ENCODE assay signal across 26 mouse cellular contexts in the genomic region with DNA sequence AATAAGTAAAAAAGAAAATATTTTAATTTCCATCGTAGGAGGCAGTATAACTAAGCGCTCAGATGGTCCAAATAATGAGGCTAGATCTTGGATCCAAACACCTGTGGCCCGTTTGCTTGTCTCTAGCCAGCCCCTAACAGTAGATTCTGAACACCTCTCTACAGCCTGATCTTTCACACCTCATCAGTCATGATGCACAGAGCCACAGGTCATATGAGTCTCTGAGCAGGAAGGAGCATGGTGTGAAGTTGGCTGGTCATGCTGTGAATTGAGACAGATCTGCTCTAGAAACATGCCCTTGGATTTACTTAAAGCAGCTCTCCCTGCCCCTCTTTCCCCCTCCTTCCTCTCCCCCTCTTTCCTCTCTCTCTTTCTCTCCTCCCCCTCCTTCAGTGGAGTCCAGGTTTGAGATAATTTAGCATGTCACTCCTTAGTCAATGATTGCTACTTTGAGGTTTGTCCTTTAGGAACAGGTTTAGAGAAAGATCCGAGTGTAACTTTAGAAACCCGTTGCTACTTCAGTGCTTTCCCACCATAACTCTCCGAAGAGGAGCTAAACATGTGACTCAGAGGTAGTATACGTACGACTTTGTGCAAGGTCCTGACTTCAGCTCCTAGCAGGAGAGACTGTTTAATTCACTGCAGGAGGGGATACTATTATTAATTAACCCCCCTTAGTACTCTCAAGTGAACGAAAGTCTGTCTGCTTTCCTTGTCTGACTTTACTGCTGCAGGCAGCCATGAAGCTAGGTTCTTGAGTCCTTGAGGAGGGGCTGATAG. TPM values are rescaled to one million over a fixed set of nuclear protein-coding genes. Genes with fewer than 3 reads are reported as not detected.
A peak's percentile ranks its signal among the peaks of the same experiment; 100 is the strongest.
DNase-seq lines count a peak whose midpoint lies in the region; ATAC-seq and TF ChIP-seq lines count a peak whose summit lies in the region.
"Had no signal": no experiment of that assay in that cellular context is flagged by ENCODE, and none has a peak within 500 bp of the region (broad histone marks: within the 10 kb centered on the region; RNA-seq: fewer than 3 reads in every experiment).

No protein-coding gene starts in this region.

- no peaks in the 10 kb centered on the region for H3K9me3 ChIP-seq in kidney, embryonic 14.5 days (ENCODE audit: control insufficient read depth, low read length)
- no peaks in the 10 kb centered on the region for H3K9me3 ChIP-seq in embryonic facial prominence, embryonic 12.5 days
- H3K9me3 ChIP-seq in limb, embryonic 10.5 days (replicated peaks): no peaks in the 10 kb centered on the region
- no peaks in the 10 kb centered on the region for H3K9me3 ChIP-seq in limb, embryonic 15.5 days
- no peaks in the 10 kb centered on the region for H3K9me3 ChIP-seq in midbrain, embryonic 11.5 days (ENCODE audit: control insufficient read depth, low read length)
- H3K9me3 ChIP-seq: forebrain, embryonic 13.5 days; heart, embryonic 10.5 days; heart, embryonic 15.5 days; hindbrain, embryonic 12.5 days; midbrain, embryonic 12.5 days; neural tube, embryonic 13.5 days had no signal

- H3K4me3 ChIP-seq in kidney, embryonic 14.5 days (ENCODE audit: low read length): no peak overlapping the region
- no peak overlapping the region for H3K4me3 ChIP-seq in embryonic facial prominence, embryonic 12.5 days
- 0 out of 2 replicates have a peak overlapping the region, but pooled peaks have one; percentile 2 for H3K4me3 ChIP-seq in limb, embryonic 10.5 days
- no peak overlapping the region for H3K4me3 ChIP-seq in limb, embryonic 15.5 days
- H3K4me3 ChIP-seq in layer of hippocampus, adult 2 months: no peak overlapping the region
- H3K4me3 ChIP-seq in midbrain, embryonic 11.5 days (ENCODE audit: low read depth, low read length): no peak overlapping the region
- H3K4me3 ChIP-seq: forebrain, embryonic 13.5 days; heart, embryonic 10.5 days; heart, embryonic 15.5 days; hindbrain, embryonic 12.5 days; midbrain, embryonic 12.5 days; neural tube, embryonic 13.5 days had no signal

- DNase-seq in kidney, postnatal 10 days: no peak
- DNase-seq in limb, embryonic 10.5 days (ENCODE audit: low spot score): peak; percentile 31
- no peak for DNase-seq in layer of hippocampus, adult 2 months (ENCODE audit: low spot score in 2 of 2)
- DNase-seq in midbrain, embryonic 11.5 days (ENCODE audit: low spot score, missing footprints): no peak
- DNase-seq: adrenal gland, postnatal 10 days; cerebellum, adult 8-10 months; cerebellum, postnatal 36 days; gastrocnemius, postnatal 14 days; heart, adult 11 months; lung, postnatal 36 days; right cerebral cortex, postnatal 4 days; thymus, adult 18-20 months had no signal

- 52% methylated on average over 9 of the region's 9 CpGs for WGBS in kidney, embryonic 14.5 days
- 39% methylated on average over 9 of the region's 9 CpGs for WGBS in embryonic facial prominence, embryonic 12.5 days
- 45% methylated on average over 9 of the region's 9 CpGs for WGBS in limb, embryonic 10.5 days
- 39% methylated on average over 9 of the region's 9 CpGs for WGBS in limb, embryonic 15.5 days
- 76% methylated on average over 9 of the region's 9 CpGs for WGBS in midbrain, embryonic 11.5 days

- no peaks in the 10 kb centered on the region for H3K4me1 ChIP-seq in kidney, embryonic 14.5 days (ENCODE audit: control insufficient read depth, insufficient read depth, low read length)
- peaks cover 17% of the 10 kb centered on the region; the same call in 1 of the 2 replicates for H3K4me1 ChIP-seq in embryonic facial prominence, embryonic 12.5 days
- peaks cover 28% of the 10 kb centered on the region for H3K4me1 ChIP-seq in limb, embryonic 10.5 days
- H3K4me1 ChIP-seq in limb, embryonic 15.5 days: peaks cover 7% of the 10 kb centered on the region; the same call in 1 of the 2 replicates
- no peaks in the 10 kb centered on the region for H3K4me1 ChIP-seq in midbrain, embryonic 11.5 days (ENCODE audit: control insufficient read depth, insufficient read depth, low read length)
- H3K4me1 ChIP-seq: forebrain, embryonic 13.5 days; heart, embryonic 10.5 days; heart, embryonic 15.5 days; hindbrain, embryonic 12.5 days; midbrain, embryonic 12.5 days; neural tube, embryonic 13.5 days had no signal

- no peak overlapping the region for H3K9ac ChIP-seq in kidney, embryonic 14.5 days (ENCODE audit: low read depth, low read length)
- no peak overlapping the region for H3K9ac ChIP-seq in embryonic facial prominence, embryonic 12.5 days
- no peak overlapping the region for H3K9ac ChIP-seq in limb, embryonic 15.5 days
- H3K9ac ChIP-seq in midbrain, embryonic 11.5 days (ENCODE audit: low read length): no peak overlapping the region
- H3K9ac ChIP-seq: forebrain, embryonic 13.5 days; heart, embryonic 15.5 days; hindbrain, embryonic 12.5 days; midbrain, embryonic 12.5 days; neural tube, embryonic 13.5 days had no signal

- no peak for TF ChIP-seq CTCF in layer of hippocampus, adult 2 months (conservative IDR thresholded peaks at IDR 0.05)

- H3K4me2 ChIP-seq in kidney, embryonic 14.5 days (replicated peaks; ENCODE audit: low read depth, low read length): no peak overlapping the region
- peak overlapping the region; percentile 11; the same call in 1 of the 2 replicates for H3K4me2 ChIP-seq in embryonic facial prominence, embryonic 12.5 days (replicated peaks)
- no peak overlapping the region for H3K4me2 ChIP-seq in limb, embryonic 15.5 days
- no peak overlapping the region for H3K4me2 ChIP-seq in midbrain, embryonic 11.5 days
- H3K4me2 ChIP-seq: forebrain, embryonic 13.5 days; heart, embryonic 15.5 days; hindbrain, embryonic 12.5 days; liver, embryonic 11.5 days; midbrain, embryonic 12.5 days; neural tube, embryonic 13.5 days had no signal

- no peaks in the 10 kb centered on the region for H3K27me3 ChIP-seq in kidney, embryonic 14.5 days (ENCODE audit: control insufficient read depth, insufficient read depth, low read length)
- peaks cover 4% of the 10 kb centered on the region; the same call in 1 of the 2 replicates for H3K27me3 ChIP-seq in embryonic facial prominence, embryonic 12.5 days
- H3K27me3 ChIP-seq in limb, embryonic 10.5 days (ENCODE audit: low read depth, poor library complexity, severe bottlenecking): peaks cover 87% of the 10 kb centered on the region
- 0 out of 2 replicates have a peak, but pooled peaks cover 3% of the 10 kb centered on the region for H3K27me3 ChIP-seq in limb, embryonic 15.5 days
- no peaks in the 10 kb centered on the region; the same call in 1 of the 2 replicates for H3K27me3 ChIP-seq in midbrain, embryonic 11.5 days (ENCODE audit: control insufficient read depth, insufficient read depth, low read length)
- H3K27me3 ChIP-seq: heart, embryonic 15.5 days had no signal

- no peak overlapping the region for H3K27ac ChIP-seq in kidney, embryonic 14.5 days (ENCODE audit: low read depth, low read length)
- H3K27ac ChIP-seq in embryonic facial prominence, embryonic 12.5 days: peak overlapping the region; percentile 88
- peak overlapping the region; percentile 77 for H3K27ac ChIP-seq in limb, embryonic 10.5 days
- peak overlapping the region; percentile 57; the same call in 1 of the 2 replicates for H3K27ac ChIP-seq in limb, embryonic 15.5 days
- no peak overlapping the region for H3K27ac ChIP-seq in layer of hippocampus, adult 2 months
- H3K27ac ChIP-seq in midbrain, embryonic 11.5 days (ENCODE audit: low read depth, low read length): no peak overlapping the region
- H3K27ac ChIP-seq: forebrain, embryonic 13.5 days; heart, embryonic 10.5 days; heart, embryonic 15.5 days; hindbrain, embryonic 12.5 days; kidney, postnatal 0 days; midbrain, embryonic 12.5 days; neural tube, embryonic 13.5 days; stomach, postnatal 0 days had no signal

- no peaks in the 10 kb centered on the region for H3K36me3 ChIP-seq in kidney, embryonic 14.5 days (ENCODE audit: control insufficient read depth, insufficient read depth, low read length)
- no peaks in the 10 kb centered on the region for H3K36me3 ChIP-seq in embryonic facial prominence, embryonic 12.5 days
- H3K36me3 ChIP-seq in limb, embryonic 10.5 days: no peaks in the 10 kb centered on the region
- H3K36me3 ChIP-seq in limb, embryonic 15.5 days: no peaks in the 10 kb centered on the region
- H3K36me3 ChIP-seq in midbrain, embryonic 11.5 days (ENCODE audit: control insufficient read depth, insufficient read depth, low read length): no peaks in the 10 kb centered on the region
- H3K36me3 ChIP-seq: heart, embryonic 10.5 days; heart, embryonic 15.5 days; hindbrain, embryonic 12.5 days; midbrain, embryonic 12.5 days; neural tube, embryonic 13.5 days had no signal

- ATAC-seq in kidney, embryonic 14.5 days (ENCODE audit: low FRiP score, low TSS enrichment): peak; percentile 43; the same call in 1 of the 2 replicates
- ATAC-seq in embryonic facial prominence, embryonic 12.5 days (ENCODE audit: insufficient number of reproducible peaks, insufficient read depth, low FRiP score, low TSS enrichment): 0 out of 2 replicates have a peak, but pooled peaks have one; percentile 52
- no peak for ATAC-seq in limb, embryonic 15.5 days (ENCODE audit: insufficient number of reproducible peaks, low FRiP score, low TSS enrichment, low read depth)
- no peak for ATAC-seq in midbrain, embryonic 11.5 days (ENCODE audit: low FRiP score)
- ATAC-seq: forebrain, embryonic 13.5 days; intestine, postnatal 0 days; Patski had no signal

RNA-seq across cellular contexts. Expression of gene Tmem164, which starts 11.7 kb away (rescaled TPM):
- 18.5 and 34.5 TPM in 2 replicates for polyA plus RNA-seq in kidney, embryonic 14.5 days (2014; fragmentation: Nextera tagmentation; extraction: Ambion mirVana)
- polyA plus RNA-seq in embryonic facial prominence, embryonic 12.5 days (2016; fragmentation: Nextera tagmentation; extraction: Ambion mirVana): 79.5 and 84.0 TPM in 2 replicates
- polyA plus RNA-seq in limb, embryonic 10.5 days (2016; fragmentation: Nextera tagmentation; extraction: Ambion mirVana): 73.8 and 79.2 TPM in 2 replicates
- polyA plus RNA-seq in limb, embryonic 15.5 days (2015; fragmentation: Nextera tagmentation; extraction: Ambion mirVana): 50.6 and 53.5 TPM in 2 replicates
- total RNA-seq in layer of hippocampus, adult 2 months (2021): 10 to 100 TPM; 17.4 to 18.6 TPM
- 24.4 and 26.2 TPM in 2 replicates for polyA plus RNA-seq in midbrain, embryonic 11.5 days (2014; fragmentation: Nextera tagmentation; extraction: Ambion mirVana)

Comparison
In these comparisons a context has a peak if more than half of its experiments do, and no peak if none do; other contexts are left out.
1. ATAC-seq: peak in kidney, embryonic 14.5 days (single experiment) and embryonic facial prominence, embryonic 12.5 days (single experiment); none in limb, embryonic 15.5 days (single experiment) and midbrain, embryonic 11.5 days (single experiment).
2. H3K27ac ChIP-seq: peak in embryonic facial prominence, embryonic 12.5 days (single experiment), limb, embryonic 10.5 days (single experiment) and limb, embryonic 15.5 days (single experiment); none in kidney, embryonic 14.5 days (single experiment), layer of hippocampus, adult 2 months (single experiment) and midbrain, embryonic 11.5 days (single experiment).